Mouse (Mus musculus): ENCODE measurements around the gene Flad1. TPM values are rescaled to one million over a fixed set of nuclear protein-coding genes. Genes with fewer than 3 reads are reported as not detected.

Flad1 gene
- polyA plus RNA-seq, 1 experiment from 2014 or later = 30.7 TPM

DNA sequence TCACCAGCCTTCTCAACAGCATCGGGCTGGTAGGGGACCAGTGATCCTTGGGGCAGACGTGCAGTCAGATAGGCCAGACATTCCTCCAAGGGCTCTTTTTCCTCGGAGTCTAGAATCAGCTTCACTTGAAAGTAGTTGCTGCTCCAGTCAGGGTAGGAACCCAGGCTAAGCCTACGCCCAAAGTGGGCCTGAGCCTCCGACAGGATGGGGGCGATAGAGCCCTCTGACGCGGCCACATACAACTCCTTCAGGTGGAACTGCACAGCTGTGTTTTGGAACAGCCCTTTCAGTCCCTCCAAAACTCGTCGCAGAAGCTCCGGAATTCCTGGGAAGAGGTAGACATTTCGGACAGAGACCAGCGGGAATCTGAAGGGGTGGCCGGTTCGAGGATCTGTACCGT, 3.2 kb downstream of the Flad1 start:
- WGBS = 53% methylated on average over 16 of the region's 16 CpGs
- Histone ChIP-seq H3K4me1 (peaks cover 7% of the 10 kb centered on the region), H3K27ac (no peak overlapping the region), H3K27me3 (ENCODE audit: insufficient read depth, poor library complexity, severe bottlenecking) (no peaks in the 10 kb centered on the region), H3K9me3 (no peaks in the 10 kb centered on the region), H3K4me3 (0 out of 2 replicates have a peak overlapping the region, but pooled peaks have one; percentile 12), H3K36me3 (peaks cover 52% of the 10 kb centered on the region)
- DNase-seq (ENCODE audit: low spot score) = no peak

DNA sequence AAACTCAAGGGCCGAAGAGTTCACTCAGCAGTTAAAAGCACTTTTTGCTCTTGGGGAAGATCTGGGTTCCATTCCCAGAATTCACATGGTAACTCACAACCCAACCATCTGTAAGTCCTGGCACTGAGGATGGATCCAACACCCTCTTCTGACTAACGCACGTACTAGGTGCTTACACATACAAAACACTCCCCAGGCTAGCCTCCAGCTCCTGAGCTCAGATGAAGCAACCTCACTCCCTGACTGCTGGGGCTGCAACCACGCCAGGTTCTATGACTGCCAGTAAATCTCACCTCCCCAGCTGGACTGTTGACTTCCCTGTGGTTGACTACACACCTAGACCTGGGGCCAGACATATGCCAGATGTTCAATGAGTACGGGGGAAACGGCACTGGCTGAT, 4.8 kb downstream of the Flad1 start:
- no peaks in the 10 kb centered on the region for H3K9me3 ChIP-seq
- H3K4me1 ChIP-seq = peaks cover 7% of the 10 kb centered on the region
- no peak overlapping the region for H3K4me3 ChIP-seq
- no peak for DNase-seq (ENCODE audit: low spot score)
- H3K27me3 ChIP-seq (ENCODE audit: insufficient read depth, poor library complexity, severe bottlenecking) = no peaks in the 10 kb centered on the region
- peaks cover 61% of the 10 kb centered on the region for H3K36me3 ChIP-seq
- 91% methylated on average over 6 of the region's 6 CpGs for WGBS
- no peak overlapping the region for H3K27ac ChIP-seq

DNA sequence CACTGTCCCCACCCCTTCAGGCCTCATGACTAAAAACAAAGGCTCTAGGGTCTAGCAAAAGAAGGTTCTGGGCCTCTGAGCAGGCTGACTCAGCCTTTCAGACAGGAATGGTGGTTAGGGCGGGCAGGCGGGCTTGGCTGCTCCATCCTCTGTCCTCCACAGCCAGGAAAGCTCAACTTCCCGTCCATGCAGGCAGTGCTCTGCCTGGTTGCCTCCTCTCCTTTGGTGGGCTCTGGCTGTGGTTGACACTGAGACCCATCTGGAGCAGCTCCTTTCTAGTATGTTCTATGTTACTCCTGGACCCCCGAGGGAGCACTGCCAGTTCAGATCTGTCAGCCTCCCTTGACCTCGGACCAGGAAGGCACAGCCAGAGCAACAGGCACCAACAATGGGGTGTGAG, 9.0 kb downstream of the Flad1 start, which contains the start of gene Lenep:
TSS of gene Lenep (minus strand) at position 101 of the 400 bp plus-strand sequence.
- DNase-seq (ENCODE audit: low spot score) = no peak
- H3K36me3 ChIP-seq = peaks cover 65% of the 10 kb centered on the region
- H3K27ac ChIP-seq = no peak within 1 kb of the TSS
- H3K9me3 ChIP-seq = no peaks in the 10 kb centered on the region
- no peaks in the 10 kb centered on the region for H3K27me3 ChIP-seq (ENCODE audit: insufficient read depth, poor library complexity, severe bottlenecking)
- no peak within 1 kb of the TSS for H3K4me3 ChIP-seq
- WGBS = 76% methylated on average over 5 of the region's 5 CpGs
- no peaks in the 10 kb centered on the region for H3K4me1 ChIP-seq

DNA sequence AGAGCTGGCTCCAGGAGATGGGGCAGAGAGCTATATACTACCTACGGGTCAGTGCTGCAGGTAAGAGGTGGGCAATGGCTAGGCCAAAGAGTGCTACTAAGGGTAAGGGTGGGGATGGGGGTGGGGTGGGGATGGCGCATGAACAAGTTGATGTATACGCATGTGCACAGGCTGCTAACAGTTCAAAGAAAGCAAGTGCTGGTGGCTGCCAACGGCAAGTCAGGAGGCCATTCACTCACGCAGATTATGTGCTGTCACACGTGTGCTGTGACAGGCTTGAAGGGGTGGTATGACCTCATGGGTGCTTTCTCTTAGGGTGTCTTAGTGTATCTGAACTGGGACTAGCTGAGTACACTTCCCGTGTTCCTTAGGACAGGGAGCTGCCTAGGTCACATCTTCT, 10.3 kb downstream of the Flad1 start:
- no peaks in the 10 kb centered on the region for H3K9me3 ChIP-seq
- WGBS = 94% methylated on average over 7 of the region's 7 CpGs
- peaks cover 56% of the 10 kb centered on the region for H3K36me3 ChIP-seq
- no peak for DNase-seq (ENCODE audit: low spot score)
- H3K4me3 ChIP-seq = no peak overlapping the region
- no peak overlapping the region for H3K27ac ChIP-seq
- peaks cover 7% of the 10 kb centered on the region for H3K4me1 ChIP-seq
- no peaks in the 10 kb centered on the region for H3K27me3 ChIP-seq (ENCODE audit: insufficient read depth, poor library complexity, severe bottlenecking)

DNA sequence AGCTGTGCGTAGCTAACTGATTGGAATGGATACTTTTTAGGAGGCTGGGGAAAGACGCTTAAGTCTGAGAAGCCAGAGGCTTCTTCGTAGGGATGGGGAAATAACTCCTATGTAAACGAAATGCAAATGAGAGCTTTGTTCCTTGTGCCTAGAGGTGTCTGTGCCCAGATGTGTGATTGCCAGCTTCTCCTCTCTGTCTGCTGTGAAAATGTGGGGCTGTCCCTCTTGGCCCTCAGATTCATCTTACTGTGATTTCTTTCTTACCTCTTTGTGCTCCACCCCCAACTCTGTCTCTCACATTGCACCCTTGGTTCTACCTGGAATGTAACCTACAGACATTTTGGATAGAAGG, 15.0 kb downstream of the Flad1 start:
- Histone ChIP-seq H3K27me3 (ENCODE audit: insufficient read depth, poor library complexity, severe bottlenecking) (no peaks in the 10 kb centered on the region; the same call in 1 of the 2 replicates), H3K27ac (peak overlapping the region; percentile 93), H3K4me1 (peaks cover 52% of the 10 kb centered on the region), H3K36me3 (peaks cover 15% of the 10 kb centered on the region), H3K4me3 (peak overlapping the region; percentile 79), H3K9me3 (no peaks in the 10 kb centered on the region)
- no peak for DNase-seq (ENCODE audit: low spot score)
- WGBS = 0% methylated on average over 4 of the region's 4 CpGs

DNA sequence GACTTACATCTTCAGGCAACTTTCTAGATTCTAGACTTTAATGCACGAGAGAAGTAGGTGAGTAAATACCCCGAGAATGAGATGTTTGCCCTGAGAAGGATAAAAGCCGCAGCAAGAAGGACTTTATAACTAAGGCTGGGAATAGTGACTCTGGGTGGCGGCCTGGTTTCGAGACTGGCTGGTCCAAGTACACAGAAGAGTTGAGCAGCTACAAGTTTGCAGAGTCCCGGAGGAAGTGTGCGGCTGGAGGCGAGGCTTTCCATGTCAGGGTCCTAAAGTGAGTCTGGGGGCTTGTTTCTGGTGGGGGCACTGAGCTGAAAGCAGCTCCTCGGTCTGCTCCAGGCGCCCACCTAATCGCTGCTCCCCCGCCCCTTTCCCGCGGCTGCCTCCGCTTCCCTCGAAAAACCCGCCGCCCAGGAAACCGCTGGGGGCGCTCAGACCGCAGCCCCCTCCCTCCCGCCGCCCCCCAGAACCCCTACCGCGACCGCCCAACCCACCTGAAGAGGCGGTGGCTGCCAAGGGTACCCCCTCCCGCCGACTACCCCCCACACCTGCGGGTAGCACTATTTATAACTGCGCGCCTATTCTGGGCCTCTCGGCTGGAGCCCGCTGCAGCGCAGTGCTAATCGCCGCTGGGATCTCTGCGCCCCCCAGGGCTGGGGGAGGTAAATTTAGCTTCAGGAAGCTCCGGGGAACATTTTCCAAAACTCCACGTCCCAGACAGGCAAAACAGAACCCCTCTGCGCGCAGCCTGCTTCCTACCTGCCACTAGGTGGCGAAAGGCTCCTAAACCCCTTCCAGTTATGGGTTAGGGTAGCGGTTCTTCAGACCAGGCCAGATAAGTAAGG, 15.6 kb downstream of the Flad1 start:
- Histone ChIP-seq H3K27ac (peak overlapping the region; percentile 93), H3K4me3 (peak overlapping the region; percentile 79), H3K27me3 (ENCODE audit: insufficient read depth, poor library complexity, severe bottlenecking) (no peaks in the 10 kb centered on the region; the same call in 1 of the 2 replicates), H3K36me3 (peaks cover 9% of the 10 kb centered on the region; the same call in 1 of the 2 replicates), H3K9me3 (no peaks in the 10 kb centered on the region), H3K4me1 (peaks cover 58% of the 10 kb centered on the region)
- DNase-seq (ENCODE audit: low spot score) = peak; percentile 91
- WGBS = under 1% methylated on average over 43 of the region's 44 CpGs

DNA sequence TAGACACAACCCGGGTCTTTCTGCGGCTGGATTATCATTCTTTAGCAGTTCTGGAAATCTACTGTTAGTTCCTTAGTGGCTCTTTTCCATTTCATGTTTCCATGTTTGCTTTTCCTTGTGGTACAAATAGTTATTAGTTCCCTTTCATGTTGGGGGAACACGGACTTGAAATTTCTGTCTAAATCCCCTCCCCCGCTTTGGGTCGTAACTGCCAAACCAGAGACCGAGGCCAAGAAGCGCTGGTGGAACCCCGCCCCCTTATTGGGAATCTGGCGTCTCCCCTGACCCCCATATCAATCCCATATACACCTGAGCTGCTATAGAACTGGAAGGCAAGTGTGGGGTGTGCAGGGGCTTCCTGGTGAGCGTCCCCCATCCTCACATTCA, 16.3 kb downstream of the Flad1 start:
- Histone ChIP-seq H3K27ac (peak overlapping the region; percentile 93), H3K4me1 (peaks cover 64% of the 10 kb centered on the region), H3K4me3 (peak overlapping the region; percentile 79), H3K36me3 (peaks cover 8% of the 10 kb centered on the region; the same call in 1 of the 2 replicates), H3K27me3 (ENCODE audit: insufficient read depth, poor library complexity, severe bottlenecking) (peaks cover 5% of the 10 kb centered on the region; the same call in 1 of the 2 replicates), H3K9me3 (no peaks in the 10 kb centered on the region)
- no peak for DNase-seq (ENCODE audit: low spot score)
- WGBS = 2% methylated on average over 10 of the region's 10 CpGs

DNA sequence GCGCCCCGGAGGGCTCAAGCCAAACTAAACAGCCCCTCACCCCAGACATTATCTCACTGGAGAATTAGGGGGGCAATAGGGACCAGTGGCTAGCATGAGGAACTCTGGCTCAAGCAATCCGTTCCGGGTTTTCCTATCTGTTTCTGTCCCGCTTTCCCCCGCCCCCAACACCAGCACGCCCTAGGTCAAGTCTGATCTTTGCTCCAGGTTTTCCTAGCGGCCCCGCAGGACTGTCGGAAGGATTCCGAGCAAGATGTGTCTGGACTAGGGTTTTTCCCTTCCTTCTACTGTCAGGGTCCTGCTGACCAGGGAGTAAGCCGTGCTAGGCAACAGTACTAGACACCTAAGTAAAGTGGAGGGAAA, 16.8 kb downstream of the Flad1 start:
- H3K27me3 ChIP-seq (ENCODE audit: insufficient read depth, poor library complexity, severe bottlenecking) = peaks cover 5% of the 10 kb centered on the region; the same call in 1 of the 2 replicates
- under 1% methylated on average over 10 of the region's 12 CpGs for WGBS

DNA sequence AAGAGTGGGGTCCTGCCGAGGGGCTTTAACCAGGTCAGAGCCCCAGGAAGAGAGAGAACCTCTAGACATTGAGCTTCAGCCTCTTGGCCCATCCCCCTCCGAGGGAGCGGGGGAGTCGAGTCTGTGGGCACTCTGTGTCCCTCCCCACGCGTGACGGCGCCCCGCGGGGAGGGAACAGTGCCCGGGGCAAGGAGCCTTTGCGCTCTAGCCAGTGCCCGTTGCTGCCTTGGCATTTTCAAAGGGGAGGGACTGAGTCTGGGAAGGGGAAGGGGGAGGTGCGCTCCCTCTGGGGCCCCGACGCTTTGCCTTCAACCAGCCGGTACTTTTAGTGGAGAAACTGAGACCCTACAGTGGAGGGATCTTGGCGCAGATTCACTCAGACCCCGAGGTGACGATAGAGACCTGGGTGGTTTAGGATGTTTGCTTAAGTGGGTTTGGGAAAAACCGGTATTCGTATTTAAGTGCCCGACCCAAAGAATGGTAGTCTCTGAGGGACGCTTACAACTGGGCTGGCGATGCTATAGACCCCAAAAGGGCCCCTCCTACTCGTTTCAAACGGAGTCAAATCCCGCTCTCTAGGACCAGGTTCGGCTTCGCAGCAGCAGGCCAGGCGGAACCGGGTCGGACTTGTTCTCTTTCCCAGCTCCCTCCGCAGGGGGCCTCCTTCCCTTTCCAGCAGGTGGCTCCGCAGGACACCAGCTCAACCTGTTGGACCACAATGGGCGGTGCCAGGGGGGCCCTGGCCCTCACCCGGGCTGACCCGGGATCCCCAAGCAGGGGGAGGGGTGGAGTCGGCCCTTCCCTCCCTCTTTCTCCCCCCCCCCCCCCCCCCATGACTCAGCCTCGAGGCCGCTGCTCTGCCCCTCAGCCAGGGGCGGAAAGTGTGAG, 17.4 kb downstream of the Flad1 start, which contains the start of gene Zbtb7b:
TSS of gene Zbtb7b (minus strand) at position 771 of the 888 bp plus-strand sequence.
- H3K4me1 ChIP-seq = peaks cover 71% of the 10 kb centered on the region
- H3K4me3 ChIP-seq = peak within 1 kb of the TSS; percentile 79

More for the DNA sequence above, 16.8 kb downstream of the Flad1 start:
- Histone ChIP-seq H3K4me1 (peaks cover 70% of the 10 kb centered on the region), H3K36me3 (peaks cover 6% of the 10 kb centered on the region; the same call in 1 of the 2 replicates), H3K27ac (peak overlapping the region; percentile 93), H3K9me3 (no peaks in the 10 kb centered on the region), H3K4me3 (peak overlapping the region; percentile 79)
- DNase-seq (ENCODE audit: low spot score) = peak; percentile 94

DNA sequence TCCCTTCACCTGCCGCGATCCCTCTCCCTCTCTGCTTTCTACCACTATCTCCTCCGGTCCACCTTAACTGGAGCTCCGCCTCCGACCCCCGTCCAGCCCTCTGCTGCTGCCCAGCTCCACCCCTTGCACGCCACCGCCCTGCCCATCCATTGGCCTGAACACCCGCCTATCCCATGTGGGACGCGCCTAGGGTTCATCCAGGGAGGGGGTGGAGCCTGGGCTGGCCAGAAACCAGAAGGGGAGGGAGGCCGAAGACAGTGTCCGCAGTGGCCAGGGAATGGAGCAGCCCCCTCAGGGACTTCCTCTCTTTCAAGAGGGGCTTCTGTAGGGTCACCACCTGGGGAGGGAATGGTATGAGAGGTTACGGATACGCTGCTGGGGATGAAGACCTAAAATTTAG, 18.1 kb downstream of the Flad1 start:
- WGBS = 0% methylated on average over 15 of the region's 15 CpGs
- Histone ChIP-seq H3K9me3 (no peaks in the 10 kb centered on the region), H3K4me1 (peaks cover 78% of the 10 kb centered on the region), H3K27me3 (ENCODE audit: insufficient read depth, poor library complexity, severe bottlenecking) (peaks cover 5% of the 10 kb centered on the region; the same call in 1 of the 2 replicates), H3K36me3 (no peaks in the 10 kb centered on the region), H3K27ac (peak overlapping the region; percentile 93), H3K4me3 (peak overlapping the region; percentile 79)
- DNase-seq (ENCODE audit: low spot score) = peak; percentile 99

More for the DNA sequence above, 17.4 kb downstream of the Flad1 start, which contains the start of gene Zbtb7b:
- Histone ChIP-seq H3K9me3 (no peaks in the 10 kb centered on the region), H3K27ac (peak within 1 kb of the TSS; percentile 93), H3K36me3 (peaks cover 2% of the 10 kb centered on the region; the same call in 1 of the 2 replicates), H3K27me3 (ENCODE audit: insufficient read depth, poor library complexity, severe bottlenecking) (peaks cover 5% of the 10 kb centered on the region; the same call in 1 of the 2 replicates)
- peak; percentile 91 for DNase-seq (ENCODE audit: low spot score)
- WGBS = under 1% methylated on average over 38 of the region's 42 CpGs

DNA sequence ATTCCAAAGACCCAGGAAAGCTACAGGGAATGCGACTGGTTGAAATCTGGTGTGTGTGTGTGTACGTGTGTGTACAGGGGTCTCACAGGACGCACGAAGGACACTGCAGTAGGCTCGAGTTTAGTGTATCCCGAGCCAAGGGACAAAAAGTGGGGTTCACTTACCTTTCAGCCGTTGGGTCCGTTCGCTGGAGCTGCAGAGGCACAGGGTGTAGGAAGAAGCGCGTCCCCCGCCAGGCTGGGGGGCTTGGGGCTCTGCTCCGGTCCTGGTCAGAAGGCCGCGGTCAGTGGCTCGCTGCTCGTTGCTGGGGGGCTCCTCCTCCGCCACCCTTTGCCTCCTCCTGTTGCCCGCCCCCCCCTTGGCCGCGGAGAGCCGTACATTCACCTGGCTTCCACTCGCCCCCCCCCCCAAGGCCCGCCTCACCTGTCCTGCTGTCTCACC, 18.8 kb downstream of the Flad1 start:
- no peak for DNase-seq (ENCODE audit: low spot score)
- Histone ChIP-seq H3K36me3 (no peaks in the 10 kb centered on the region), H3K27ac (peak overlapping the region; percentile 93), H3K9me3 (no peaks in the 10 kb centered on the region), H3K27me3 (ENCODE audit: insufficient read depth, poor library complexity, severe bottlenecking) (peaks cover 5% of the 10 kb centered on the region; the same call in 1 of the 2 replicates), H3K4me3 (peak overlapping the region; percentile 79), H3K4me1 (peaks cover 85% of the 10 kb centered on the region)
- under 1% methylated on average over 24 of the region's 24 CpGs for WGBS

DNA sequence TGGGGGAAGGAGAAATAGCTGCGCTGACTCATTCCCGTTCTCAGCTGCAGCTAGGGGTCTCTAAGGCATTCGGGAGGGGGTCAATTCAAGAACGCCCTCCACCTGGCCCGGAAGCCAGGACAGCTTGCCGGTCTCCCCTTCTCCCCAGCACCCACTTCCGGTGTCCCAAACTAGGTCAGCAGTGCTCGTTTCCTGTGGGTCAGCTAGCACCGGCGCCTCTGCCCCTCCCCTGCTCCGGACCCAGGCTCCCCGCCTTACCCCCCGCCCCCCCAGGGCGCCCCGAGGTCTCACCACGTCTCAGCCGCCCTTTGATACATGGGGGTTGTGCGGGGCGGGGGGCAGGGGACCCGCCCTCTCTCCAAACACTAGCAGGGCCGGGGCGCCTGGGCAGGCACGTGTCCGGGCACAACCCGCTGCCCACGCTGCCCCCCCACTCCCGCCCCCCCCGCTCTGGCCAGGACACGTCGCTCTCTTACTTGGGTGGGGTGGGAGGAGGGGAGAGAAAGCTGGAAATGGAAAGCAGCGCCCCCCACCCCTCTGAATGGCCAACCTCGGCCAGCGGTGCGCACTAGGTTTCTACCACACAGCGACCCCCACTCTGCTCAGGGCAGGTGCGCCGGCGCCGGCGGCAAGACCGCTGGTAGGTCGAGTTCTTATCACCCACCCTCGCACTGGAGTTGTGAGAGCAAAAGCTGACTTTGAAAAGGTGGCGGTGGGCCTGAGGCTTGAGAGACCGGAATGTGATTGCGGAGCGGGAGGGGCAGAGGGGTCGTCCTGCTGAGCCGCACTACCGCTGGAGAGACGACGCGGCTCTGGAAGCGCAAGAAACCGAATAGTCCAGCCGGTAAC, 19.8 kb downstream of the Flad1 start:
- peak overlapping the region; percentile 79 for H3K4me3 ChIP-seq
- DNase-seq (ENCODE audit: low spot score) = no peak
- no peaks in the 10 kb centered on the region for H3K36me3 ChIP-seq
- peaks cover 93% of the 10 kb centered on the region for H3K4me1 ChIP-seq
- H3K27ac ChIP-seq = peak overlapping the region; percentile 93
- under 1% methylated on average over 55 of the region's 56 CpGs for WGBS
- H3K9me3 ChIP-seq = no peaks in the 10 kb centered on the region
- H3K27me3 ChIP-seq (ENCODE audit: insufficient read depth, poor library complexity, severe bottlenecking) = peaks cover 9% of the 10 kb centered on the region
